Mouse (Mus musculus) CH12.LX (cell line): Measurements from ENCODE around the gene S100a13.
A peak's percentile ranks its signal among the peaks of the same experiment; 100 is the strongest.

Experiments used
- CHD1 ChIP-seq: IDR thresholded peaks from 2 replicates; pipeline ENCODE4 v1.6.1; 2012; ENCODE audit warnings: low read depth, low read length, improper control_type of control experiment, inconsistent platforms
- CHD2 ChIP-seq: IDR thresholded peaks from 2 replicates; pipeline ENCODE4 v1.6.1; 2011; ENCODE audit warnings: low read length, improper control_type of control experiment
- CTCF ChIP-seq, 2 experiments: IDR thresholded peaks in 1 of 2; conservative IDR thresholded peaks in 1 of 2; 2 replicates each; pipeline ENCODE4 v1.5.1; 2011 to 2012; ENCODE audit warnings: low read depth in 2 of 2, low read length in 2 of 2, improper control_type of control experiment in 1 of 2, inconsistent platforms in 1 of 2, mild to moderate bottlenecking in 1 of 2, moderate library complexity in 1 of 2
- E2F4 ChIP-seq: IDR thresholded peaks from 2 replicates; pipeline ENCODE4 v1.6.1; 2011; ENCODE audit warnings: low read depth, low read length, improper control_type of control experiment; ENCODE audit not compliant: insufficient replicate concordance
- EP300 ChIP-seq: IDR thresholded peaks from 2 replicates; pipeline ENCODE4 v1.6.1; 2011; ENCODE audit warnings: low read length, improper control_type of control experiment
- ETS1 ChIP-seq: conservative IDR thresholded peaks from 2 replicates; pipeline ENCODE4 v1.6.1; 2012; ENCODE audit warnings: low read depth, mild to moderate bottlenecking, inconsistent platforms, low read length, improper control_type of control experiment, moderate library complexity
- MAX ChIP-seq: IDR thresholded peaks from 2 replicates; pipeline ENCODE4 v1.6.1; 2011; ENCODE audit warnings: low read length, improper control_type of control experiment
- PAX5 ChIP-seq: IDR thresholded peaks from 2 replicates; pipeline ENCODE4 v1.6.1; 2012; ENCODE audit warnings: low read length, inconsistent platforms, mixed read lengths
- RAD21 ChIP-seq: IDR thresholded peaks from 2 replicates; pipeline ENCODE4 v1.6.1; 2011; ENCODE audit warnings: low read depth, mild to moderate bottlenecking, low read length, improper control_type of control experiment, moderate library complexity
- TBP ChIP-seq: conservative IDR thresholded peaks from 2 replicates; pipeline ENCODE4 v1.6.1; 2011; ENCODE audit warnings: low read depth, low read length, improper control_type of control experiment
- ZMIZ1 ChIP-seq: IDR thresholded peaks from 2 replicates; pipeline ENCODE4 v1.6.1; 2012; ENCODE audit warnings: low read depth, mild to moderate bottlenecking, inconsistent platforms, low read length, improper control_type of control experiment
- ZNF384 ChIP-seq: IDR thresholded peaks from 2 replicates; pipeline ENCODE4 v1.6.1; 2012; ENCODE audit warnings: low read depth, low read length, improper control_type of control experiment, inconsistent platforms

DNA sequence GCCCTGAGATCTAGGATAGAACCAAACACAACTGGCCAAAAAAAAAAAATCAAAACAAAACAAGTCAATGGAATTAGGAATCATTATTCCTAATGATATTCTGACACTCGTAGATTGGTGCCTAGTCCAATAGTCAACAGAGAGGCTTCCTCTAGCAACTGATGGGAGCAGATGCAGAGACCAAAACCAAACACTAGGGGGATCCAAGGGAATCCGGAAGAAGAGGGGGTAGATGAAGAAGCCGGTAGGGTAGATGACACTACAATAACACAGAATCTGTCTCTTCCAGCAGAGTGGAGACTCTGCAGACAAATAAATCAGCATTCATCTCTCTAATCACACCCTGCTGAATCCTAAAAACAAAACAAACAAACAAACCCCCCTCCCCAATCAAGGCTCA is 42.0 kb upstream of the S100a13 start:
- 0 out of 2 replicates have a peak, but pooled peaks have one; percentile 36 for TF ChIP-seq TBP
- peak; percentile 63 to 76 for TF ChIP-seq CTCF (conservative IDR thresholded peaks at IDR 0.05 in 1 of 2, IDR thresholded peaks at IDR 0.05 in 1 of 2; ENCODE audit: low read depth in 2 of 2, low read length in 2 of 2)
- no peak for TF ChIP-seq ETS1
- no peak for TF ChIP-seq CHD2
- no peak for TF ChIP-seq CHD1
- TF ChIP-seq RAD21, result peak; percentile 5
- no peak for TF ChIP-seq PAX5
- no peak for TF ChIP-seq MAX
- TF ChIP-seq EP300, result no peak
- TF ChIP-seq E2F4, result no peak
- TF ChIP-seq ZNF384, result no peak
- TF ChIP-seq ZMIZ1, result no peak
